Mouse (Mus musculus): ENCODE results near the gene Ddx17.

Gene Ddx17

GRCm38 (mm10) chr15:79546410-79547288 is at the start of gene Ddx17:
Ddx17 (minus strand) TSS chr15:79546741.
- peak; percentile 95 to 99 for DNase-seq

GRCm38 (mm10) chr15:79581581-79581980 is 35.0 kb upstream of the Ddx17 start:
- DNase-seq, result no peak

GRCm38 (mm10) chr15:79577671-79578426 is 31.3 kb upstream of the Ddx17 start:
- DNase-seq, result no peak

GRCm38 (mm10) chr15:79576947-79577346 is 30.4 kb upstream of the Ddx17 start:
- no peak for DNase-seq

- DNase-seq, result no peak
Measured at GRCm38 (mm10) chr15:79575543-79576222, 29.1 kb upstream of the Ddx17 start.

GRCm38 (mm10) chr15:79562417-79562816 is 15.9 kb upstream of the Ddx17 start:
- DNase-seq, result no peak

- DNase-seq, result no peak
Measured at GRCm38 (mm10) chr15:79559649-79560048, 13.1 kb upstream of the Ddx17 start.

- DNase-seq, result no peak
Measured at GRCm38 (mm10) chr15:79552566-79552965, 6.0 kb upstream of the Ddx17 start.

- no peak for DNase-seq
Measured at GRCm38 (mm10) chr15:79548226-79548625, 1.7 kb upstream of the Ddx17 start.

GRCm38 (mm10) chr15:79547289-79547820 is 814 bp upstream of the Ddx17 start:
- DNase-seq, result peak in 1 of 2 experiments; percentile 49

GRCm38 (mm10) chr15:79545921-79546399 is 581 bp downstream of the Ddx17 start:
- peak in 1 of 2 experiments; percentile 65 for DNase-seq

- DNase-seq, result no peak
Measured at GRCm38 (mm10) chr15:79545496-79545895, 1.0 kb downstream of the Ddx17 start.

GRCm38 (mm10) chr15:79543968-79544367 is 2.6 kb downstream of the Ddx17 start:
- no peak for DNase-seq

- DNase-seq, result no peak
Measured at GRCm38 (mm10) chr15:79533796-79534195, 12.7 kb downstream of the Ddx17 start.

- DNase-seq, result no peak
Measured at GRCm38 (mm10) chr15:79529935-79530334, 16.6 kb downstream of the Ddx17 start.

GRCm38 (mm10) chr15:79527991-79528639 is 18.4 kb downstream of the Ddx17 start:
- DNase-seq, result no peak

- peak; percentile 67 to 79 for DNase-seq
Measured at GRCm38 (mm10) chr15:79527192-79527591, 19.3 kb downstream of the Ddx17 start.

- no peak for DNase-seq
Measured at GRCm38 (mm10) chr15:79525979-79526768, 20.4 kb downstream of the Ddx17 start.

- no peak for DNase-seq
Measured at GRCm38 (mm10) chr15:79525564-79525963, 21.0 kb downstream of the Ddx17 start.

GRCm38 (mm10) chr15:79519400-79520220 is 26.9 kb downstream of the Ddx17 start:
- DNase-seq, result no peak
